Mouse (Mus musculus) frontal cortex, adult (tissue): ENCODE results near the gene Ugt1a8.

Experiments used
- ATAC-seq: cut with Nextera tagmentation; 2 replicates; pipeline ENCODE4 v1.9.2; 2017; ENCODE audit warnings: mild to moderate bottlenecking, moderate library complexity, mixed read lengths; ENCODE audit not compliant: low TSS enrichment

Ugt1a8 gene

GRCm38 (mm10) chr1:88258881-88259642 is 171.4 kb downstream of the Ugt1a8 start:
- peak; percentile 18; the same call in 1 of the 2 replicates for ATAC-seq

GRCm38 (mm10) chr1:88259643-88260024 is 172.0 kb downstream of the Ugt1a8 start:
- ATAC-seq: no peak

- no peak for ATAC-seq
Observed at GRCm38 (mm10) chr1:88260114-88260513, 172.5 kb downstream of the Ugt1a8 start.

GRCm38 (mm10) chr1:88260604-88261377 is 173.2 kb downstream of the Ugt1a8 start:
- ATAC-seq: no peak

- ATAC-seq: no peak
Observed at GRCm38 (mm10) chr1:88261706-88262105, 174.1 kb downstream of the Ugt1a8 start.

- ATAC-seq: no peak
Observed at GRCm38 (mm10) chr1:88262255-88262654, 174.6 kb downstream of the Ugt1a8 start.

- ATAC-seq: no peak
Observed at GRCm38 (mm10) chr1:88262961-88263360, 175.3 kb downstream of the Ugt1a8 start.

- no peak for ATAC-seq
Observed at GRCm38 (mm10) chr1:88263778-88264177, 176.2 kb downstream of the Ugt1a8 start.

GRCm38 (mm10) chr1:88264237-88264868 is 176.7 kb downstream of the Ugt1a8 start:
- ATAC-seq: no peak

GRCm38 (mm10) chr1:88264869-88265240 is 177.2 kb downstream of the Ugt1a8 start:
- no peak for ATAC-seq

GRCm38 (mm10) chr1:88266123-88266522 is 178.5 kb downstream of the Ugt1a8 start:
- ATAC-seq: no peak

GRCm38 (mm10) chr1:88267489-88267888 is 179.9 kb downstream of the Ugt1a8 start:
- ATAC-seq: no peak

GRCm38 (mm10) chr1:88268070-88268469 is 180.5 kb downstream of the Ugt1a8 start:
- ATAC-seq: no peak
